Mouse (Mus musculus): ENCODE results near the gene Col1a2. TPM values are rescaled to one million over a fixed set of nuclear protein-coding genes. Genes with fewer than 3 reads are reported as not detected.

Col1a2 gene
- polyA plus RNA-seq, 1 experiment = 9.0 TPM

- Histone ChIP-seq H3K4me3 (replicated peaks; ENCODE audit: insufficient read depth, low read depth, low read length) (no peak overlapping the region), H3K27me3 (ENCODE audit: control insufficient read depth, insufficient read depth, low read length) (no peaks in the 10 kb centered on the region), H3K4me1 (ENCODE audit: control insufficient read depth, insufficient read depth, low read length) (no peaks in the 10 kb centered on the region), H3K27ac (ENCODE audit: insufficient read depth, low read length) (no peak overlapping the region)
- WGBS = 60% methylated on average over 7 of the region's 7 CpGs
- DNase-seq = no peak
- no peak for TF ChIP-seq POLR2A (IDR thresholded peaks at IDR 0.05; ENCODE audit: borderline replicate concordance, insufficient read depth, low read length)
- no peak for TF ChIP-seq CTCF (IDR thresholded peaks at IDR 0.05; ENCODE audit: borderline replicate concordance, insufficient read depth, low read depth, low read length)
Observed at GRCm38 (mm10) chr6:4483937-4484601, 20.5 kb upstream of the Col1a2 start.

- DNase-seq = no peak
- no peak overlapping the region for H3K27ac ChIP-seq (ENCODE audit: insufficient read depth, low read length)
- TF ChIP-seq POLR2A (IDR thresholded peaks at IDR 0.05; ENCODE audit: borderline replicate concordance, insufficient read depth, low read length) (no peak), CTCF (IDR thresholded peaks at IDR 0.05; ENCODE audit: borderline replicate concordance, insufficient read depth, low read depth, low read length) (no peak)
- H3K27me3 ChIP-seq (ENCODE audit: control insufficient read depth, insufficient read depth, low read length) = no peaks in the 10 kb centered on the region
- no peak overlapping the region for H3K4me3 ChIP-seq (replicated peaks; ENCODE audit: insufficient read depth, low read depth, low read length)
- H3K4me1 ChIP-seq (ENCODE audit: control insufficient read depth, insufficient read depth, low read length) = no peaks in the 10 kb centered on the region
- 4% methylated on average over 1 of the region's 1 CpGs for WGBS
Observed at GRCm38 (mm10) chr6:4488349-4488748, 16.3 kb upstream of the Col1a2 start.

- Histone ChIP-seq H3K27me3 (ENCODE audit: control insufficient read depth, insufficient read depth, low read length) (no peaks in the 10 kb centered on the region), H3K27ac (ENCODE audit: insufficient read depth, low read length) (no peak overlapping the region), H3K4me1 (ENCODE audit: control insufficient read depth, insufficient read depth, low read length) (no peaks in the 10 kb centered on the region), H3K4me3 (replicated peaks; ENCODE audit: insufficient read depth, low read depth, low read length) (no peak overlapping the region)
- TF ChIP-seq POLR2A (IDR thresholded peaks at IDR 0.05; ENCODE audit: borderline replicate concordance, insufficient read depth, low read length) (no peak), CTCF (IDR thresholded peaks at IDR 0.05; ENCODE audit: borderline replicate concordance, insufficient read depth, low read depth, low read length) (no peak)
- 73% methylated on average over 1 of the region's 1 CpGs for WGBS
- DNase-seq = no peak
Observed at GRCm38 (mm10) chr6:4488966-4489365, 15.6 kb upstream of the Col1a2 start.

- TF ChIP-seq POLR2A (IDR thresholded peaks at IDR 0.05; ENCODE audit: borderline replicate concordance, insufficient read depth, low read length) = no peak
- TF ChIP-seq CTCF (IDR thresholded peaks at IDR 0.05; ENCODE audit: borderline replicate concordance, insufficient read depth, low read depth, low read length) = no peak
- Histone ChIP-seq H3K4me3 (replicated peaks; ENCODE audit: insufficient read depth, low read depth, low read length) (no peak overlapping the region), H3K27ac (ENCODE audit: insufficient read depth, low read length) (no peak overlapping the region), H3K27me3 (ENCODE audit: control insufficient read depth, insufficient read depth, low read length) (no peaks in the 10 kb centered on the region), H3K4me1 (ENCODE audit: control insufficient read depth, insufficient read depth, low read length) (no peaks in the 10 kb centered on the region)
- DNase-seq = no peak
- WGBS = 53% methylated on average over 6 of the region's 6 CpGs
Observed at GRCm38 (mm10) chr6:4489366-4490245, 15.0 kb upstream of the Col1a2 start.

GRCm38 (mm10) chr6:4493666-4494065, 10.9 kb upstream of the Col1a2 start:
- WGBS = 68% methylated on average over 2 of the region's 2 CpGs
- Histone ChIP-seq H3K27ac (ENCODE audit: insufficient read depth, low read length) (no peak overlapping the region), H3K27me3 (ENCODE audit: control insufficient read depth, insufficient read depth, low read length) (no peaks in the 10 kb centered on the region), H3K4me3 (replicated peaks; ENCODE audit: insufficient read depth, low read depth, low read length) (no peak overlapping the region), H3K4me1 (ENCODE audit: control insufficient read depth, insufficient read depth, low read length) (no peaks in the 10 kb centered on the region)
- no peak for DNase-seq
- no peak for TF ChIP-seq CTCF (IDR thresholded peaks at IDR 0.05; ENCODE audit: borderline replicate concordance, insufficient read depth, low read depth, low read length)
- no peak for TF ChIP-seq POLR2A (IDR thresholded peaks at IDR 0.05; ENCODE audit: borderline replicate concordance, insufficient read depth, low read length)

- TF ChIP-seq POLR2A (IDR thresholded peaks at IDR 0.05; ENCODE audit: borderline replicate concordance, insufficient read depth, low read length) = no peak
- TF ChIP-seq CTCF (IDR thresholded peaks at IDR 0.05; ENCODE audit: borderline replicate concordance, insufficient read depth, low read depth, low read length) = no peak
- 93% methylated on average over 1 of the region's 1 CpGs for WGBS
- Histone ChIP-seq H3K27ac (ENCODE audit: insufficient read depth, low read length) (no peak overlapping the region), H3K4me1 (ENCODE audit: control insufficient read depth, insufficient read depth, low read length) (no peaks in the 10 kb centered on the region), H3K4me3 (replicated peaks; ENCODE audit: insufficient read depth, low read depth, low read length) (no peak overlapping the region), H3K27me3 (ENCODE audit: control insufficient read depth, insufficient read depth, low read length) (no peaks in the 10 kb centered on the region)
- no peak for DNase-seq
Observed at GRCm38 (mm10) chr6:4496428-4496827, 8.2 kb upstream of the Col1a2 start.

GRCm38 (mm10) chr6:4503106-4503505, 1.5 kb upstream of the Col1a2 start:
- TF ChIP-seq CTCF (IDR thresholded peaks at IDR 0.05; ENCODE audit: borderline replicate concordance, insufficient read depth, low read depth, low read length) (no peak), POLR2A (IDR thresholded peaks at IDR 0.05; ENCODE audit: borderline replicate concordance, insufficient read depth, low read length) (no peak)
- 0% methylated on average over 1 of the region's 1 CpGs for WGBS

More at GRCm38 (mm10) chr6:4503106-4503505, 1.5 kb upstream of the Col1a2 start:
- Histone ChIP-seq H3K4me3 (replicated peaks; ENCODE audit: insufficient read depth, low read depth, low read length) (no peak overlapping the region), H3K4me1 (ENCODE audit: control insufficient read depth, insufficient read depth, low read length) (no peaks in the 10 kb centered on the region), H3K27me3 (ENCODE audit: control insufficient read depth, insufficient read depth, low read length) (no peaks in the 10 kb centered on the region; the same call in 1 of the 2 replicates), H3K27ac (ENCODE audit: insufficient read depth, low read length) (no peak overlapping the region)
- no peak for DNase-seq
